Mouse (Mus musculus): ENCODE data around the gene Syt5. TPM values are rescaled to one million over a fixed set of nuclear protein-coding genes. Genes with fewer than 3 reads are reported as not detected.

Syt5 gene
- total RNA-seq, 1 experiment: 3.0 TPM

- TF ChIP-seq CHD2 (IDR thresholded peaks at IDR 0.05; ENCODE audit: low read depth, low read length) (no peak), MAFK (IDR thresholded peaks at IDR 0.05; ENCODE audit: insufficient read depth, low read depth, low read length) (no peak), ZC3H11A (IDR thresholded peaks at IDR 0.05; ENCODE audit: borderline replicate concordance, low read depth, low read length) (no peak), ZNF384 (IDR thresholded peaks at IDR 0.05; ENCODE audit: low read depth, low read length) (no peak), HCFC1 (IDR thresholded peaks at IDR 0.05; ENCODE audit: borderline replicate concordance, insufficient read depth, low read length) (no peak)
- Histone ChIP-seq H3K36me3 (ENCODE audit: control insufficient read depth, insufficient read depth, low read length, poor library complexity, severe bottlenecking) (peaks cover 6% of the 10 kb centered on the region), H3K9me3 (ENCODE audit: control insufficient read depth, insufficient read depth, low read depth, low read length) (no peaks in the 10 kb centered on the region), H3K4me3 (ENCODE audit: insufficient read depth in 1 of 2, low read depth in 1 of 2, low read length in 2 of 2, poor library complexity in 1 of 2, severe bottlenecking in 1 of 2) (peak overlapping the region; percentile 92), H3K4me1 (ENCODE audit: control insufficient read depth in 2 of 2, insufficient read depth in 2 of 2, low read length in 2 of 2, poor library complexity in 1 of 2) (no peaks in the 10 kb centered on the region; a peak in 1 of 4 replicates), H3K27ac (ENCODE audit: insufficient read depth, low read depth, low read length, poor library complexity, severe bottlenecking) (no peak overlapping the region), H3K9ac (ENCODE audit: insufficient read depth, low read depth, low read length, poor library complexity, severe bottlenecking) (peak overlapping the region; percentile 88)
- in situ Hi-C loops (cut with MboI; ENCODE audit: low sequenced_read_pairs in 2 of 2, unreplicated experiment in 2 of 2): no loop called here
- no peak for DNase-seq (ENCODE audit: low read depth, low spot score)
These were observed 46.4 kb downstream of the Syt5 start for GRCm38 (mm10) chr7:4500892-4501471.

GRCm38 (mm10) chr7:4499034-4499433 is 48.3 kb downstream of the Syt5 start:
- H3K27ac ChIP-seq (ENCODE audit: insufficient read depth, low read depth, low read length, poor library complexity, severe bottlenecking): no peak overlapping the region
- H3K4me1 ChIP-seq (ENCODE audit: control insufficient read depth in 2 of 2, insufficient read depth in 2 of 2, low read length in 2 of 2, poor library complexity in 1 of 2): no peaks in the 10 kb centered on the region; a peak in 1 of 4 replicates
- no peak overlapping the region for H3K9ac ChIP-seq (ENCODE audit: insufficient read depth, low read depth, low read length, poor library complexity, severe bottlenecking)
- H3K36me3 ChIP-seq (ENCODE audit: control insufficient read depth, insufficient read depth, low read length, poor library complexity, severe bottlenecking): peaks cover 6% of the 10 kb centered on the region
- TF ChIP-seq MAFK (IDR thresholded peaks at IDR 0.05; ENCODE audit: insufficient read depth, low read depth, low read length) (no peak), ZC3H11A (IDR thresholded peaks at IDR 0.05; ENCODE audit: borderline replicate concordance, low read depth, low read length) (no peak), CHD2 (IDR thresholded peaks at IDR 0.05; ENCODE audit: low read depth, low read length) (no peak), HCFC1 (IDR thresholded peaks at IDR 0.05; ENCODE audit: borderline replicate concordance, insufficient read depth, low read length) (no peak), ZNF384 (IDR thresholded peaks at IDR 0.05; ENCODE audit: low read depth, low read length) (no peak)
- in situ Hi-C loops (cut with MboI; ENCODE audit: low sequenced_read_pairs in 2 of 2, unreplicated experiment in 2 of 2): no loop called here
- no peak overlapping the region for H3K4me3 ChIP-seq (ENCODE audit: insufficient read depth in 1 of 2, low read depth in 1 of 2, low read length in 2 of 2, poor library complexity in 1 of 2, severe bottlenecking in 1 of 2)
- H3K9me3 ChIP-seq (ENCODE audit: control insufficient read depth, insufficient read depth, low read depth, low read length): no peaks in the 10 kb centered on the region
- DNase-seq (ENCODE audit: low read depth, low spot score): no peak

GRCm38 (mm10) chr7:4498251-4498650 is 49.1 kb downstream of the Syt5 start:
- no peaks in the 10 kb centered on the region for H3K9me3 ChIP-seq (ENCODE audit: control insufficient read depth, insufficient read depth, low read depth, low read length)
- no peak overlapping the region for H3K9ac ChIP-seq (ENCODE audit: insufficient read depth, low read depth, low read length, poor library complexity, severe bottlenecking)
- H3K4me3 ChIP-seq (ENCODE audit: insufficient read depth in 1 of 2, low read depth in 1 of 2, low read length in 2 of 2, poor library complexity in 1 of 2, severe bottlenecking in 1 of 2): no peak overlapping the region
- no peak overlapping the region for H3K27ac ChIP-seq (ENCODE audit: insufficient read depth, low read depth, low read length, poor library complexity, severe bottlenecking)
- no peak for TF ChIP-seq MAFK (IDR thresholded peaks at IDR 0.05; ENCODE audit: insufficient read depth, low read depth, low read length)
- TF ChIP-seq CHD2 (IDR thresholded peaks at IDR 0.05; ENCODE audit: low read depth, low read length): no peak
- no peak for TF ChIP-seq ZNF384 (IDR thresholded peaks at IDR 0.05; ENCODE audit: low read depth, low read length)
- no peak for TF ChIP-seq ZC3H11A (IDR thresholded peaks at IDR 0.05; ENCODE audit: borderline replicate concordance, low read depth, low read length)
- no peak for TF ChIP-seq HCFC1 (IDR thresholded peaks at IDR 0.05; ENCODE audit: borderline replicate concordance, insufficient read depth, low read length)
- H3K4me1 ChIP-seq (ENCODE audit: control insufficient read depth in 2 of 2, insufficient read depth in 2 of 2, low read length in 2 of 2, poor library complexity in 1 of 2): no peaks in the 10 kb centered on the region; a peak in 1 of 4 replicates
- DNase-seq (ENCODE audit: low read depth, low spot score): no peak
- H3K36me3 ChIP-seq (ENCODE audit: control insufficient read depth, insufficient read depth, low read length, poor library complexity, severe bottlenecking): peaks cover 6% of the 10 kb centered on the region
- in situ Hi-C loops (cut with MboI; ENCODE audit: low sequenced_read_pairs in 2 of 2, unreplicated experiment in 2 of 2): no loop called here

GRCm38 (mm10) chr7:4497271-4497903 is 50.0 kb downstream of the Syt5 start:
- no peak overlapping the region for H3K27ac ChIP-seq (ENCODE audit: insufficient read depth, low read depth, low read length, poor library complexity, severe bottlenecking)
- H3K4me1 ChIP-seq (ENCODE audit: control insufficient read depth in 2 of 2, insufficient read depth in 2 of 2, low read length in 2 of 2, poor library complexity in 1 of 2): no peaks in the 10 kb centered on the region; a peak in 1 of 4 replicates
- H3K36me3 ChIP-seq (ENCODE audit: control insufficient read depth, insufficient read depth, low read length, poor library complexity, severe bottlenecking): peaks cover 9% of the 10 kb centered on the region
- TF ChIP-seq ZNF384 (IDR thresholded peaks at IDR 0.05; ENCODE audit: low read depth, low read length) (no peak), HCFC1 (IDR thresholded peaks at IDR 0.05; ENCODE audit: borderline replicate concordance, insufficient read depth, low read length) (no peak), CHD2 (IDR thresholded peaks at IDR 0.05; ENCODE audit: low read depth, low read length) (no peak), MAFK (IDR thresholded peaks at IDR 0.05; ENCODE audit: insufficient read depth, low read depth, low read length) (no peak), ZC3H11A (IDR thresholded peaks at IDR 0.05; ENCODE audit: borderline replicate concordance, low read depth, low read length) (no peak)
- H3K9ac ChIP-seq (ENCODE audit: insufficient read depth, low read depth, low read length, poor library complexity, severe bottlenecking): no peak overlapping the region
- no peaks in the 10 kb centered on the region for H3K9me3 ChIP-seq (ENCODE audit: control insufficient read depth, insufficient read depth, low read depth, low read length)
- DNase-seq (ENCODE audit: low read depth, low spot score): no peak
- H3K4me3 ChIP-seq (ENCODE audit: insufficient read depth in 1 of 2, low read depth in 1 of 2, low read length in 2 of 2, poor library complexity in 1 of 2, severe bottlenecking in 1 of 2): no peak overlapping the region
- in situ Hi-C loops (cut with MboI; ENCODE audit: low sequenced_read_pairs in 2 of 2, unreplicated experiment in 2 of 2): no loop called here
